Mouse (Mus musculus) CH12.LX (cell line): ENCODE results near the gene Lrrc26. TPM values are rescaled to one million over a fixed set of nuclear protein-coding genes. Genes with fewer than 3 reads are reported as not detected.

Experiments used
- DNase-seq: peaks from one replicate; pipeline ENCODE4 v3.0.0-alpha.2; 2013; ENCODE audit errors: extremely low read depth
- H3K27ac ChIP-seq: 2 replicates; pipeline ENCODE4 v1.5.1; 2012; ENCODE audit warnings: low read depth, mild to moderate bottlenecking, control low read depth, moderate library complexity; ENCODE audit not compliant: insufficient read depth
- H3K27me3 ChIP-seq: replicated peaks from 2 replicates; pipeline ENCODE3; 2012; ENCODE audit warnings: inconsistent platforms
- H3K36me3 ChIP-seq, 2 experiments: replicated peaks in 1 of 2; 2 replicates each; pipeline versions ENCODE3 to v1.6.1; 2012; ENCODE audit warnings: inconsistent platforms in 1 of 2, low read length in 1 of 2, mild to moderate bottlenecking in 1 of 2, mixed read lengths in 1 of 2, moderate library complexity in 1 of 2; ENCODE audit not compliant: control insufficient read depth in 1 of 2, insufficient read depth in 1 of 2
- H3K4me1 ChIP-seq, 2 experiments: 2 replicates each; pipeline ENCODE4 v1.6.1; 2012; ENCODE audit warnings: inconsistent platforms in 1 of 2, moderate library complexity in 1 of 2; ENCODE audit not compliant: insufficient read depth in 2 of 2, control insufficient read depth in 1 of 2
- H3K4me2 ChIP-seq: 2 replicates; pipeline ENCODE4 v1.6.1; 2012; ENCODE audit warnings: low read depth, mild to moderate bottlenecking, control low read depth; ENCODE audit not compliant: poor library complexity, insufficient read depth, severe bottlenecking
- H3K4me3 ChIP-seq, 3 experiments: fragments of 150-350 bp in 1 of 3; sonication (generic) in 1 of 3; replicated peaks in 1 of 3; 2 replicates each; pipeline versions ENCODE3 to v1.5.1; 2011 to 2012; ENCODE audit warnings: low read depth in 2 of 3, low read length in 2 of 3, mild to moderate bottlenecking in 2 of 3, moderate library complexity in 2 of 3, control low read depth in 1 of 3, improper control_type of control experiment in 1 of 3, inconsistent platforms in 1 of 3, mixed read lengths in 1 of 3; ENCODE audit not compliant: poor library complexity in 1 of 3
- H3K79me2 ChIP-seq: replicated peaks from 2 replicates; pipeline ENCODE4 v1.6.1; 2012; ENCODE audit warnings: mild to moderate bottlenecking, moderate library complexity; ENCODE audit not compliant: control insufficient read depth, poor library complexity, insufficient read depth, severe bottlenecking; ENCODE audit errors: extremely low read depth
- H3K9ac ChIP-seq: 2 replicates; pipeline ENCODE4 v1.6.1; 2012; ENCODE audit warnings: low read depth, mild to moderate bottlenecking, control low read depth, moderate library complexity; ENCODE audit not compliant: insufficient read depth
- H3K9me3 ChIP-seq: replicated peaks from 2 replicates; pipeline ENCODE3; 2012; ENCODE audit warnings: low read length, inconsistent platforms, mixed read lengths
- CHD1 ChIP-seq: IDR thresholded peaks from 2 replicates; pipeline ENCODE4 v1.6.1; 2012; ENCODE audit warnings: low read depth, low read length, improper control_type of control experiment, inconsistent platforms
- CHD2 ChIP-seq: IDR thresholded peaks from 2 replicates; pipeline ENCODE4 v1.6.1; 2011; ENCODE audit warnings: low read length, improper control_type of control experiment
- CTCF ChIP-seq, 2 experiments: IDR thresholded peaks in 1 of 2; conservative IDR thresholded peaks in 1 of 2; 2 replicates each; pipeline ENCODE4 v1.5.1; 2011 to 2012; ENCODE audit warnings: low read depth in 2 of 2, low read length in 2 of 2, improper control_type of control experiment in 1 of 2, inconsistent platforms in 1 of 2, mild to moderate bottlenecking in 1 of 2, moderate library complexity in 1 of 2
- ELF1 ChIP-seq: IDR thresholded peaks from 2 replicates; pipeline ENCODE4 v1.6.1; 2014; ENCODE audit warnings: low read depth, mild to moderate bottlenecking, inconsistent platforms, low read length, improper control_type of control experiment
- ETS1 ChIP-seq: conservative IDR thresholded peaks from 2 replicates; pipeline ENCODE4 v1.6.1; 2012; ENCODE audit warnings: low read depth, mild to moderate bottlenecking, inconsistent platforms, low read length, improper control_type of control experiment, moderate library complexity
- HCFC1 ChIP-seq: IDR thresholded peaks from 2 replicates; pipeline ENCODE4 v1.6.1; 2012; ENCODE audit warnings: low read depth, mild to moderate bottlenecking, inconsistent platforms, low read length, improper control_type of control experiment
- IRF4 ChIP-seq: IDR thresholded peaks from 2 replicates; pipeline ENCODE4 v1.6.1; 2014; ENCODE audit warnings: low read depth, mild to moderate bottlenecking, inconsistent platforms, low read length, improper control_type of control experiment
- JUND ChIP-seq: conservative IDR thresholded peaks from 2 replicates; pipeline ENCODE4 v1.6.1; 2011; ENCODE audit warnings: low read depth, low read length, improper control_type of control experiment
- KAT2A ChIP-seq: IDR thresholded peaks from 2 replicates; pipeline ENCODE4 v1.6.1; 2012; ENCODE audit warnings: low read length, improper control_type of control experiment, inconsistent platforms; ENCODE audit not compliant: insufficient replicate concordance
- MAFK ChIP-seq: IDR thresholded peaks from 2 replicates; pipeline ENCODE4 v1.6.1; 2011; ENCODE audit warnings: low read length, improper control_type of control experiment; ENCODE audit not compliant: insufficient replicate concordance
- MAX ChIP-seq: IDR thresholded peaks from 2 replicates; pipeline ENCODE4 v1.6.1; 2011; ENCODE audit warnings: low read length, improper control_type of control experiment
- MAZ ChIP-seq: IDR thresholded peaks from 2 replicates; pipeline ENCODE4 v1.6.1; 2012; ENCODE audit warnings: low read depth, mild to moderate bottlenecking, inconsistent platforms, low read length, improper control_type of control experiment, moderate library complexity
- MEF2A ChIP-seq: IDR thresholded peaks from 2 replicates; pipeline ENCODE4 v1.6.1; 2014; ENCODE audit warnings: low read depth, mild to moderate bottlenecking, inconsistent platforms, low read length, improper control_type of control experiment, borderline replicate concordance
- MXI1 ChIP-seq: IDR thresholded peaks from 2 replicates; pipeline ENCODE4 v1.6.1; 2011; ENCODE audit warnings: mild to moderate bottlenecking, low read depth, low read length, improper control_type of control experiment
- MYC ChIP-seq: IDR thresholded peaks from 2 replicates; pipeline ENCODE4 v1.6.1; 2011; ENCODE audit warnings: low read depth, mild to moderate bottlenecking, improper control_type of control experiment, low read length
- PAX5 ChIP-seq: IDR thresholded peaks from 2 replicates; pipeline ENCODE4 v1.6.1; 2012; ENCODE audit warnings: low read length, inconsistent platforms, mixed read lengths
- POLR2AphosphoS2 ChIP-seq: IDR thresholded peaks from 2 replicates; pipeline ENCODE4 v1.6.1; 2011; ENCODE audit warnings: low read depth, low read length, improper control_type of control experiment
- RAD21 ChIP-seq: IDR thresholded peaks from 2 replicates; pipeline ENCODE4 v1.6.1; 2011; ENCODE audit warnings: low read depth, mild to moderate bottlenecking, low read length, improper control_type of control experiment, moderate library complexity
- SIN3A ChIP-seq: IDR thresholded peaks from 2 replicates; pipeline ENCODE4 v1.6.1; 2012; ENCODE audit warnings: low read length, improper control_type of control experiment, inconsistent platforms
- SMC3 ChIP-seq: IDR thresholded peaks from 2 replicates; pipeline ENCODE4 v1.6.1; 2011; ENCODE audit warnings: low read depth, low read length, improper control_type of control experiment
- TBP ChIP-seq: conservative IDR thresholded peaks from 2 replicates; pipeline ENCODE4 v1.6.1; 2011; ENCODE audit warnings: low read depth, low read length, improper control_type of control experiment
- USF1 ChIP-seq: IDR thresholded peaks from 2 replicates; pipeline ENCODE4 v1.6.1; 2014; ENCODE audit warnings: low read depth, mild to moderate bottlenecking, inconsistent platforms, low read length, improper control_type of control experiment
- USF2 ChIP-seq: conservative IDR thresholded peaks from 2 replicates; pipeline ENCODE4 v1.6.1; 2011; ENCODE audit warnings: low read depth, low read length, improper control_type of control experiment
- ZC3H11A ChIP-seq: IDR thresholded peaks from 2 replicates; pipeline ENCODE4 v1.6.1; 2012; ENCODE audit warnings: low read depth, mild to moderate bottlenecking, inconsistent platforms, low read length, improper control_type of control experiment
- ZKSCAN1 ChIP-seq: IDR thresholded peaks from 2 replicates; pipeline ENCODE4 v1.6.1; 2012; ENCODE audit warnings: low read depth, inconsistent platforms, low read length, improper control_type of control experiment, borderline replicate concordance
- ZMIZ1 ChIP-seq: IDR thresholded peaks from 2 replicates; pipeline ENCODE4 v1.6.1; 2012; ENCODE audit warnings: low read depth, mild to moderate bottlenecking, inconsistent platforms, low read length, improper control_type of control experiment
- ZNF384 ChIP-seq: IDR thresholded peaks from 2 replicates; pipeline ENCODE4 v1.6.1; 2012; ENCODE audit warnings: low read depth, low read length, improper control_type of control experiment, inconsistent platforms
- dilution Hi-C: fragments of 300-500 bp; cut with MboI; formaldehyde crosslinking; loops from 2 replicates; pipeline ENCODE4 v1.14.3; 2020; ENCODE audit warnings: low sequenced_read_pairs; ENCODE audit not compliant: extremely low pct_unique_long_range_greater_than_20kb, extremely low pct_ligation_motif_present
- in situ Hi-C: fragments of 300-500 bp; cut with MboI; formaldehyde crosslinking; loops from 3 replicates; pipeline ENCODE4 v1.14.3; 2019; ENCODE audit warnings: low sequenced_read_pairs, low pct_ligation_motif_present, low pct_unique_long_range_greater_than_20kb, mixed read lengths
- polyA plus RNA-seq: library from polyadenylated mRNA; unstranded; fragments of >175 nt; gene quantifications from 2 replicates; pipeline ENCODE4 v1.2.1, GENCODE M21; 2012; ENCODE audit warnings: low read depth; ENCODE audit not compliant: insufficient read length
- total RNA-seq, 2 experiments: library from RNA; depleted of rRNA; stranded (reverse); fragments of 300-350 nt in 1 of 2; fragments of >200 nt in 1 of 2; gene quantifications; 2 replicates each; pipeline ENCODE4 v1.2.3; 2012 to 2014

Gene Lrrc26
- total and polyA plus RNA-seq, 3 experiments: not detected

DNA sequence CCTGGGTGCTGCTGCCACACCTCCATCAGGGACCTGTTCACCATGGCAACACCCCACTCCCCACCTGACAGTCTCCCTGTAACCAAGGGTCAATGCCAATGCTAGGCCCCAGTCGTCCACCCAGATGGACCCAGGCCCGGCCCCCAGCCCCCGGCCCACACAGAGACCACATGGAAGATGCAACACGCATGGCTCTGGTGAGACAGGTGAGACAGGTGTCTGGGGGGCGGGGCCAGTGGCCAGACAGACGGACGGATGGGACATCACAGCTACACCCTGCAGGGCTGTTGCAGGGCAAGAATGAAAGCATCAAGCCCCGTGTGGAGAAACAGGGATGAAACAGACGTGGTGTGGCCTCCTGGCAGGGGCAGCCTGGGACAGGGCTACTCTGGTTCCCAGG, 4.0 kb downstream of the Lrrc26 start:
- Histone ChIP-seq H3K27ac (no peak overlapping the region), H3K36me3 (no peaks in the 10 kb centered on the region), H3K4me1 (peaks cover 2 to 4% of the 10 kb centered on the region in 2 experiments; a peak in 3 of 4 replicates), H3K4me2 (no peak overlapping the region), H3K9me3 (no peaks in the 10 kb centered on the region), H3K79me2 (no peaks in the 10 kb centered on the region), H3K27me3 (peaks cover 80% of the 10 kb centered on the region), H3K4me3 (no peak overlapping the region), H3K9ac (no peak overlapping the region)
- in situ Hi-C loops: no loop called here
- TF ChIP-seq ZMIZ1: no peak
- no peak for TF ChIP-seq SIN3A
- no peak for TF ChIP-seq IRF4
- TF ChIP-seq HCFC1: no peak
- TF ChIP-seq RAD21: no peak
- no peak for TF ChIP-seq MEF2A
- TF ChIP-seq MAX: no peak
- no peak for TF ChIP-seq ZC3H11A
- TF ChIP-seq MAFK: no peak
- no peak for TF ChIP-seq CHD2
- TF ChIP-seq ZKSCAN1: no peak
- no peak for TF ChIP-seq MYC
- no peak for TF ChIP-seq PAX5
- TF ChIP-seq USF1: no peak
- no peak for TF ChIP-seq ZNF384
- TF ChIP-seq KAT2A: no peak
- dilution Hi-C loops: no loop called here
- DNase-seq: no peak

DNA sequence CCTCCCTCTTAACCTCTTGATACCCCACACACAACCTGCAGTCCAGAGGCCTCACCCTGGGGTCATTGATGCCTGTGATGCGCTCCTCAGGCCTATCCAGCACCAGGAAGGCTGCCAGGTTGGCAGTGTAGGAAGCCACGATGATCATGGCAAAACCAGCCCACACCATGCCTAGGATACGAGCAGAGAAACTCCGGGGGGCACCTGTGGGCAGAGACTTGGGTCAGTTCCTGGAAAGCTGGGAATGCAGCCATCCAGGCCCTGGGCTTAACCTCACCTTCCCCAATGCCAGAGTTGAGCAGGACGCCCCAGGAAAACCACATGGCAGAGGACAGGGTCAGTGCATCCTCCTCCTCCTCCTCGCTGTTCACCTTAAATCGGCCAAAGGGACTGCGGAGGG, 7.4 kb downstream of the Lrrc26 start:
- Histone ChIP-seq H3K36me3 (no peaks in the 10 kb centered on the region), H3K9me3 (peaks cover 4% of the 10 kb centered on the region), H3K27ac (no peak overlapping the region), H3K4me3 (no peak overlapping the region), H3K4me2 (no peak overlapping the region), H3K4me1 (peaks cover 0 to 4% of the 10 kb centered on the region in 2 experiments; a peak in 2 of 4 replicates), H3K9ac (no peak overlapping the region), H3K79me2 (no peaks in the 10 kb centered on the region), H3K27me3 (peaks cover 81% of the 10 kb centered on the region)
- TF ChIP-seq MYC (no peak), MAZ (no peak), USF1 (no peak), POLR2AphosphoS2 (no peak), CTCF (conservative IDR thresholded peaks at IDR 0.05 in 1 of 2, IDR thresholded peaks at IDR 0.05 in 1 of 2; ENCODE audit: low read depth in 2 of 2, low read length in 2 of 2) (no peak), MXI1 (no peak), KAT2A (no peak), HCFC1 (no peak), JUND (no peak), MAX (no peak), PAX5 (no peak), CHD1 (no peak), RAD21 (no peak), ELF1 (no peak), ETS1 (no peak), USF2 (no peak), SMC3 (no peak), TBP (no peak), MAFK (no peak)
- in situ Hi-C loops: no loop called here
- dilution Hi-C loops: no loop called here
- DNase-seq: no peak
